Mouse (Mus musculus) frontal cortex, postnatal 25 days (tissue): Measurements from ENCODE around the gene Lhfpl2.

Source experiments
- DNase-seq, 2 experiments: peaks; one replicate each; pipeline ENCODE4 v3.0.0; 2022; ENCODE audit warnings: low spot score in 2 of 2

Lhfpl2 gene

GRCm38 (mm10) chr13:94098369-94099084 lies 40.9 kb downstream of the Lhfpl2 start:
- DNase-seq, result no peak

- DNase-seq, result no peak
These were observed 41.5 kb downstream of the Lhfpl2 start for GRCm38 (mm10) chr13:94099087-94099486.

- no peak for DNase-seq
These were observed 42.8 kb downstream of the Lhfpl2 start for GRCm38 (mm10) chr13:94100361-94100760.

GRCm38 (mm10) chr13:94101020-94101571 lies 43.5 kb downstream of the Lhfpl2 start:
- no peak for DNase-seq

GRCm38 (mm10) chr13:94104866-94105475 lies 47.4 kb downstream of the Lhfpl2 start:
- DNase-seq, result no peak

GRCm38 (mm10) chr13:94106431-94106830 lies 48.8 kb downstream of the Lhfpl2 start:
- no peak for DNase-seq

- peak in 1 of 2 experiments; percentile 15 for DNase-seq
These were observed 49.4 kb downstream of the Lhfpl2 start for GRCm38 (mm10) chr13:94106983-94107382.

GRCm38 (mm10) chr13:94110556-94110955 lies 53.0 kb downstream of the Lhfpl2 start:
- DNase-seq, result no peak

GRCm38 (mm10) chr13:94115476-94115875 lies 57.9 kb downstream of the Lhfpl2 start:
- DNase-seq, result no peak

- DNase-seq, result peak in 1 of 2 experiments; percentile 23
These were observed 59.3 kb downstream of the Lhfpl2 start for GRCm38 (mm10) chr13:94116705-94117410.

GRCm38 (mm10) chr13:94117522-94117921 lies 59.9 kb downstream of the Lhfpl2 start:
- no peak for DNase-seq

GRCm38 (mm10) chr13:94118091-94118490 lies 60.5 kb downstream of the Lhfpl2 start:
- no peak for DNase-seq

- no peak for DNase-seq
These were observed 61.7 kb downstream of the Lhfpl2 start for GRCm38 (mm10) chr13:94119309-94119708.

- DNase-seq, result no peak
These were observed 65.4 kb downstream of the Lhfpl2 start for GRCm38 (mm10) chr13:94122703-94123592.

GRCm38 (mm10) chr13:94130394-94130793 lies 72.8 kb downstream of the Lhfpl2 start:
- no peak for DNase-seq

GRCm38 (mm10) chr13:94131135-94131534 lies 73.5 kb downstream of the Lhfpl2 start:
- DNase-seq, result no peak

- DNase-seq, result no peak
These were observed 74.8 kb downstream of the Lhfpl2 start for GRCm38 (mm10) chr13:94132187-94132995.

GRCm38 (mm10) chr13:94134646-94135045 lies 77.0 kb downstream of the Lhfpl2 start:
- DNase-seq, result no peak

- no peak for DNase-seq
These were observed 77.6 kb downstream of the Lhfpl2 start for GRCm38 (mm10) chr13:94135180-94135579.

GRCm38 (mm10) chr13:94139713-94140445 lies 82.3 kb downstream of the Lhfpl2 start:
- no peak for DNase-seq
